Mouse (Mus musculus) ZHBTc4 (cell line): Measurements from ENCODE around the gene Gm49378.

Experiments used
- DNase-seq: peaks from one replicate; pipeline ENCODE4 v3.0.0-alpha.2; 2011; ENCODE audit warnings: low read depth, low spot score

The Gm49378 gene

GRCm38 (mm10) chr14:55590748-55591330 is 46.9 kb downstream of the Gm49378 start, which contains the start of gene Psme2:
TSS of gene Psme2 (minus strand) at chr14:55591113.
- peak; percentile 98 for DNase-seq

GRCm38 (mm10) chr14:55589771-55590448 is 47.8 kb downstream of the Gm49378 start:
- DNase-seq = no peak

GRCm38 (mm10) chr14:55589271-55589670 is 48.4 kb downstream of the Gm49378 start:
- no peak for DNase-seq

- DNase-seq = no peak
These were observed 51.5 kb downstream of the Gm49378 start for GRCm38 (mm10) chr14:55586149-55586548.

DNA sequence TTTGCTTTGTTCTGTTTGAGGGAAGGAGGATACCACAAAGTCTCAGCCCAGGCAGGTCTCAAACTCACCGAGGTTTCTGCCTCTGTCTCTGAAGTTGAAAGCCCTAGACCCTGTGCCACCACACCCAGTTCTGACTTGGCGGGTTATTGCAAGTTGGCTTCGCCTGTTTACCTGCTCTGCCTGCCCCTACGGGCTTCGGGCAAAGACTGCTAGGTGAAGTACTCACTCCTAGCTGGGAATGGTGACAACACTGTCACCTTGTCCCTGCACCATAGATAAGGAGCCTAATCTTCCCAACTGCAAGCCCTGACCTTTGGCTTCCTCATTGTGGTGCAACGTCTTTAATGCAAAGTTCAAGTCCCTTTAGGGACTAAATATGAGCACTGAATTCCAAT is 52.1 kb downstream of the Gm49378 start:
- DNase-seq = no peak

- peak; percentile 86 for DNase-seq
These were observed 52.8 kb downstream of the Gm49378 start, which contains the start of gene Emc9 for GRCm38 (mm10) chr14:55584702-55585565. TSS of gene Emc9 (minus strand) at chr14:55585302.

- no peak for DNase-seq
These were observed 53.4 kb downstream of the Gm49378 start for GRCm38 (mm10) chr14:55584303-55584701.

DNA sequence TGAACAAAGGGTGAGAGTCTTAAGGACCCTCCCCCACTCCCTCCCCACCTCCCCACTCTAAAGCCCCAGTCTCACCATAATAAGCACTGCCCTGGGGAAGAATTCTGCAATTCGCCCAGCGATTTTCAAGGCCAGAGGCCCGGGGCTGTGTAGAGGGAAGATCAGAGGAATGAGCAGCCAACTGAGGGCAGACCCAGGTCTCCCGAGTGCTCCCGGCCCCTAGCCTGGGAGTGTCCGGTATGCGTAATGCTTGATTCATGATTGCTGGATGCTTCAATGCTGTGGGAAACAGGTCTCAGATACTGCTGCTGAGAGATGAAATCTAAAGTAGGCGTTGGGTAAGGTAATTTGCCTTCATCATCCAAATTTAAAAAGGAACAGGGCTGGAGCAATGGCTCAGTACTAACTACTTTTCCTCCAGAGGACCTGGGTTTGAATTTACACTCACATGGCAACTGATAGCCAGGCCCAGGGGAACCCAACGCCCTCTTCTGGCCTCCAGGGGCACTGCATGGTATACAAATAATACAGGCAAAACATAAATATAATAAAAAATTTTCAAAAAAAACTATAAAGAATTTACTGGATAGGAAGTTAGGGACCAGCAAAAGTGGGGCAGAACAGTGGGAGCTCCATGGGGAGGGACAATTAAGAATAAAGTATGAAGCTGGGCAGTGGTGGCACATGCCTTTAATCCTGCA is 55.6 kb downstream of the Gm49378 start:
- DNase-seq = peak; percentile 71

GRCm38 (mm10) chr14:55580731-55581130 is 57.0 kb downstream of the Gm49378 start:
- no peak for DNase-seq

GRCm38 (mm10) chr14:55579511-55580496 is 57.9 kb downstream of the Gm49378 start:
- peak; percentile 44 for DNase-seq
